Mouse (Mus musculus) cerebellum, adult 2 months (tissue): Measurements from ENCODE around the gene Fgfr2.

Experiments used
- CTCF ChIP-seq: fragments of 200-500 bp; IDR thresholded peaks from 2 replicates; pipeline ENCODE4 v1.5.1; 2011; ENCODE audit warnings: low read depth, mild to moderate bottlenecking, control low read depth, low read length, moderate library complexity, borderline replicate concordance; ENCODE audit not compliant: insufficient read depth
- POLR2A ChIP-seq: fragments of 200-500 bp; IDR thresholded peaks from 2 replicates; pipeline ENCODE4 v1.6.1; 2011; ENCODE audit warnings: low read length, control low read depth, borderline replicate concordance; ENCODE audit not compliant: insufficient read depth

GRCm38 (mm10) chr7:132263186-132263585, 860.0 kb downstream of the Fgfr2 start:
- TF ChIP-seq CTCF: no peak
- no peak for TF ChIP-seq POLR2A
